Mouse (Mus musculus): ENCODE data around the gene Pdgfb. TPM values are rescaled to one million over a fixed set of nuclear protein-coding genes. Genes with fewer than 3 reads are reported as not detected.
A peak's percentile ranks its signal among the peaks of the same experiment; 100 is the strongest.

Pdgfb gene
- polyA plus RNA-seq, 1 experiment from 2014 or later, result 1.6 TPM

GRCm38 (mm10) chr15:80001601-80002000, 13.2 kb downstream of the Pdgfb start:
- Histone ChIP-seq H3K27me3 (replicated peaks; ENCODE audit: low read depth, poor library complexity, severe bottlenecking) (peaks cover 25% of the 10 kb centered on the region), H3K9me3 (no peaks in the 10 kb centered on the region), H3K4me1 (peaks cover 41% of the 10 kb centered on the region), H3K4me3 (no peak overlapping the region), H3K36me3 (replicated peaks) (no peaks in the 10 kb centered on the region; the same call in 1 of the 2 replicates), H3K27ac (replicated peaks) (no peak overlapping the region)
- 94% methylated on average over 23 of the region's 23 CpGs for WGBS
- DNase-seq (ENCODE audit: low spot score), result no peak

DNA sequence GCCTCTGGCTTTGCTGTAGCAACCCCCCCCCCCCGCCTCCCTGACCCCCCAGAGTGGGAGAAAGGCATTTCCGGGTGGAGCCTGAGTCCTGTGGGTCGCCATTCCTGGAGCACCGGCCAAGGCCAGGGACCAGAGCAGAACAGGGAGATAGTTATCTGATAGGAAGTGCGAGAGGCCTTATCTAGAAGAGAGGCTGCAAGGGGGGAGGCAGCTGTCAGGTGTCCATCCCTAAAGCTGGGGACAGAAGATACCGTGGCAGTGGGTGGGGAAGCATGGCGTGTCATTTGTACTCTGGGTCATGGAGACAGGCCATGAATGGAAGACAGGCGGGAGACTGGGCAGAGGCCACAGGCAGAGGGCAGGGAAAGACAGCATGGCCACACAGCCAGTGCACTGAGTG, 14.1 kb downstream of the Pdgfb start:
- Histone ChIP-seq H3K36me3 (replicated peaks) (no peaks in the 10 kb centered on the region; the same call in 1 of the 2 replicates), H3K27ac (replicated peaks) (peak overlapping the region; percentile 40; the same call in 1 of the 2 replicates)

DNA sequence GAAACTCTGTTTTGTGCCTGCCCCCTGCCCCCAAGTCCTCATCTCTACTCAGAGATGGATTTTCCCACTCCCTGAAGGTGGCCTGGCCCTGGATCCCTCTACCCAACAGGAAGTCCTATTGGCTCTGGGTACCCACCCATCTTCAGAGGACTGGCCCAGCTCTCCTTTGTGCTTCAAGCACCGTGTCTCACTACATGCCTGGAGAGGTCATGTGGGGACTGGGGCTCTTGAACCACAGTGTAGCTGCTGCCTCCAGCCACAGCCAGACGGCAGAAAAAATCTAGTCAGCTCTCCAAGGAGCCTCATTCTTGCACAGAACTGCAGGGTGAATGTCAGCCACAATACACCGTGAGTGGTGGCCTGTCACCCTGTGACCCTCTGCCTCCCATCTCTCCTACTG, 16.8 kb downstream of the Pdgfb start:
- 72% methylated on average over 3 of the region's 3 CpGs for WGBS
- Histone ChIP-seq H3K4me1 (peaks cover 15% of the 10 kb centered on the region), H3K4me3 (no peak overlapping the region), H3K9me3 (no peaks in the 10 kb centered on the region), H3K27me3 (replicated peaks; ENCODE audit: low read depth, poor library complexity, severe bottlenecking) (no peaks in the 10 kb centered on the region), H3K27ac (replicated peaks) (no peak overlapping the region), H3K36me3 (replicated peaks) (no peaks in the 10 kb centered on the region; the same call in 1 of the 2 replicates)
- no peak for DNase-seq (ENCODE audit: low spot score)

More for the DNA sequence above, 14.1 kb downstream of the Pdgfb start:
- Histone ChIP-seq H3K9me3 (no peaks in the 10 kb centered on the region), H3K4me3 (no peak overlapping the region), H3K27me3 (replicated peaks; ENCODE audit: low read depth, poor library complexity, severe bottlenecking) (peaks cover 23% of the 10 kb centered on the region), H3K4me1 (peaks cover 37% of the 10 kb centered on the region)
- DNase-seq (ENCODE audit: low spot score), result no peak
- 38% methylated on average over 8 of the region's 8 CpGs for WGBS

GRCm38 (mm10) chr15:79996781-79997180, 18.0 kb downstream of the Pdgfb start:
- no peak overlapping the region for H3K27ac ChIP-seq (replicated peaks)
- H3K27me3 ChIP-seq (replicated peaks; ENCODE audit: low read depth, poor library complexity, severe bottlenecking), result no peaks in the 10 kb centered on the region
- DNase-seq (ENCODE audit: low spot score), result no peak
- WGBS, result 92% methylated on average over 11 of the region's 11 CpGs
- H3K36me3 ChIP-seq (replicated peaks), result no peaks in the 10 kb centered on the region; the same call in 1 of the 2 replicates
- no peak overlapping the region for H3K4me3 ChIP-seq
- peaks cover 15% of the 10 kb centered on the region for H3K4me1 ChIP-seq
- no peaks in the 10 kb centered on the region for H3K9me3 ChIP-seq

GRCm38 (mm10) chr15:79995552-79995951, 19.2 kb downstream of the Pdgfb start:
- WGBS, result 94% methylated on average over 7 of the region's 7 CpGs
- Histone ChIP-seq H3K9me3 (no peaks in the 10 kb centered on the region), H3K27ac (replicated peaks) (no peak overlapping the region), H3K4me1 (peaks cover 6% of the 10 kb centered on the region), H3K27me3 (replicated peaks; ENCODE audit: low read depth, poor library complexity, severe bottlenecking) (no peaks in the 10 kb centered on the region), H3K36me3 (replicated peaks) (no peaks in the 10 kb centered on the region; the same call in 1 of the 2 replicates), H3K4me3 (no peak overlapping the region)
- DNase-seq (ENCODE audit: low spot score), result no peak

GRCm38 (mm10) chr15:79994566-79994965, 20.2 kb downstream of the Pdgfb start:
- H3K27me3 ChIP-seq (replicated peaks; ENCODE audit: low read depth, poor library complexity, severe bottlenecking), result no peaks in the 10 kb centered on the region
- no peak overlapping the region for H3K4me3 ChIP-seq
- no peaks in the 10 kb centered on the region for H3K4me1 ChIP-seq
- WGBS, result 83% methylated on average over 4 of the region's 4 CpGs
- H3K27ac ChIP-seq (replicated peaks), result no peak overlapping the region
- H3K36me3 ChIP-seq (replicated peaks), result no peaks in the 10 kb centered on the region; the same call in 1 of the 2 replicates
- H3K9me3 ChIP-seq, result no peaks in the 10 kb centered on the region
- no peak for DNase-seq (ENCODE audit: low spot score)

DNA sequence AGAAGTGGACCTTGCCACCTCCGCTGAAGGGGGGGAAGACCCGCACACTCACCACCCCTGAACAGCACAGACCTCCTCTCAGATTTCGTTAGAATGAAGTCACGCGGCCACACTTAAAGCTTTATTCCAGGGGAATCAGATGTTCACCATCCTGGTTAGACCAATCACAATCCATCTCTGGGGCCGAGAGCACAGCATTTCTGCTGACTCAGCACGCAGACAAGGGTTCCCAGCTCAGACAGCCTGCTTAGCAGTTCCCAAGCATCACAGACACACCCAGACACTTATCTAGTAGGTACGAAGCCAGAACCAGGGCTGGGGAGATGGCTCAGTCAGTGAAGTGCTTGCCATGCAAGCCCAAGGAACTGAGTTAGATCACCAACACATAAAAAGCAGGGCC, 28.6 kb downstream of the Pdgfb start:
- DNase-seq (ENCODE audit: low spot score), result peak; percentile 18
- no peaks in the 10 kb centered on the region for H3K9me3 ChIP-seq
- H3K4me3 ChIP-seq, result no peak overlapping the region
- no peak overlapping the region for H3K27ac ChIP-seq (replicated peaks)
- H3K4me1 ChIP-seq, result peaks cover 30% of the 10 kb centered on the region
- 76% methylated on average over 8 of the region's 8 CpGs for WGBS
- no peaks in the 10 kb centered on the region for H3K27me3 ChIP-seq (replicated peaks; ENCODE audit: low read depth, poor library complexity, severe bottlenecking)
- H3K36me3 ChIP-seq (replicated peaks), result no peaks in the 10 kb centered on the region

DNA sequence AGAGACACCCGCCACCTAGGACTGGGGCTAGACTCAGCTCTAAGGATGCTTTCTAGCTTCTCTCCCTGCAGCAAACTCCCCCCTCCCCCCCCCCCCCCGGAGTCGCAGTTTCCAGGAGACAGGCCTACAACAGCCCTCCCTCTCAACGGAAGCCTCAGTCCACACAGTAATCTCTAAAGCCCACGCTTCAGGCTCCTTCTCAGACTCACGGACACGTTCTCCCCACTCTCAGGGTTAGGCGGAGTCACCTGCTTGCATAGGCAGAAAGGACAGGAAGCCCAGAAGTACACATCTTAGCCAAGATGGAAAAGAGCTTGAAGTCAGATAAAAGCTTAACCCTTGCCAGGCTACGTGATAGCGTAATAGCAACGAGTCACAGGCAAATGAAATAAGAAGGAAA, 29.3 kb downstream of the Pdgfb start:
- Histone ChIP-seq H3K4me3 (no peak overlapping the region), H3K36me3 (replicated peaks) (no peaks in the 10 kb centered on the region), H3K4me1 (peaks cover 34% of the 10 kb centered on the region), H3K27me3 (replicated peaks; ENCODE audit: low read depth, poor library complexity, severe bottlenecking) (no peaks in the 10 kb centered on the region), H3K27ac (replicated peaks) (no peak overlapping the region), H3K9me3 (no peaks in the 10 kb centered on the region)
- no peak for DNase-seq (ENCODE audit: low spot score)
- WGBS, result 68% methylated on average over 11 of the region's 11 CpGs

DNA sequence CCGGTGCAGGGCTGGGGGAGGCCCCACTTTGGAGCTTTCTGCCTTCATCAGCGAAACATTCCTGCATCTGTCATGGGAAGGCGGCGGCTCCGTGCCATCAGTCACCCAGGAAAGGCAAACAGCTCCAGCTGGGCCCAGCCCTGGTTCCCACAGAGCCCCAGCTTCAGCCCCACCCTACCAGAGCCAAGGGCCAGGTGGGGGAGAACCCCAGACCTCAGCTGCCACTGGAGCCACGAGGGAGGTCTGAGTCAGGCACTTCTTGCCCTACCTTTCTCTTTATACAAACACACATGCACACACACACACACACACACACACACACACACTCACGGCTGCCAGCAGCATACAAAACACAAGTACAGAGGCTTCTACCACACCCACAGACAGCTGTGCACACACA, 30.6 kb downstream of the Pdgfb start:
- no peaks in the 10 kb centered on the region for H3K27me3 ChIP-seq (replicated peaks; ENCODE audit: low read depth, poor library complexity, severe bottlenecking)
- no peak overlapping the region; the same call in 1 of the 2 replicates for H3K27ac ChIP-seq (replicated peaks)
- WGBS, result 67% methylated on average over 7 of the region's 7 CpGs
- no peaks in the 10 kb centered on the region for H3K9me3 ChIP-seq
- DNase-seq (ENCODE audit: low spot score), result no peak
- no peak overlapping the region for H3K4me3 ChIP-seq
- peaks cover 34% of the 10 kb centered on the region for H3K4me1 ChIP-seq
- no peaks in the 10 kb centered on the region for H3K36me3 ChIP-seq (replicated peaks)

- peaks cover 27% of the 10 kb centered on the region for H3K4me1 ChIP-seq
- no peaks in the 10 kb centered on the region for H3K36me3 ChIP-seq (replicated peaks)
- H3K9me3 ChIP-seq, result no peaks in the 10 kb centered on the region
- no peak for DNase-seq (ENCODE audit: low spot score)
- no peaks in the 10 kb centered on the region for H3K27me3 ChIP-seq (replicated peaks; ENCODE audit: low read depth, poor library complexity, severe bottlenecking)
- H3K4me3 ChIP-seq, result no peak overlapping the region
- no peak overlapping the region for H3K27ac ChIP-seq (replicated peaks)
- WGBS, result 86% methylated on average over 11 of the region's 11 CpGs
These were observed 34.1 kb downstream of the Pdgfb start for GRCm38 (mm10) chr15:79980716-79981115.

- no peaks in the 10 kb centered on the region for H3K9me3 ChIP-seq
- H3K27ac ChIP-seq (replicated peaks), result no peak overlapping the region
- no peaks in the 10 kb centered on the region for H3K27me3 ChIP-seq (replicated peaks; ENCODE audit: low read depth, poor library complexity, severe bottlenecking)
- no peak for DNase-seq (ENCODE audit: low spot score)
- H3K4me1 ChIP-seq, result no peaks in the 10 kb centered on the region
- no peaks in the 10 kb centered on the region for H3K36me3 ChIP-seq (replicated peaks)
- no peak overlapping the region for H3K4me3 ChIP-seq
- 93% methylated on average over 11 of the region's 11 CpGs for WGBS
These were observed 42.6 kb downstream of the Pdgfb start for GRCm38 (mm10) chr15:79972186-79972585.

DNA sequence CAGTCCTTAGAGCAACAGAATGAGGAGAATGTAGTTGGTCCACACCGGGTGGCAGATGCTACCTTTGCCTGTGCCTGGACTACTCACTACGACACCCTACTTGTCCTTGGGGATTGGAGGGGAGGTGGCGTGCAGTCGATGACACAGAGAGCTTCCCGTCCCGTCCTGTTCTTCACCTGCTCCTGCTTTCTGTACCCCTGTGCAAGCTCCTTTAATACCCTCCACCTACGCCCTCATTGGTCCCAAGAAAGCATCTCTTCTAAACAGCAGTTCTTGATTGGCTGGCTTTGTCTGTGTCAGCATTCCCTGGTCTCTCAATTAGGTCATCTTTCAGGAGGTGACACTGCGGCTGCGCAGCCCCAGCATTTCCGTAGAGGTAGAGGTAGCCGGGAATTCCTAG, 43.8 kb downstream of the Pdgfb start, which contains the start of gene Cbx7:
Gene Cbx7 (minus strand): TSS at position 180 of the 400 bp plus-strand sequence.
- no peak for DNase-seq (ENCODE audit: low spot score)
- WGBS, result 91% methylated on average over 11 of the region's 11 CpGs
- H3K27me3 ChIP-seq (replicated peaks; ENCODE audit: low read depth, poor library complexity, severe bottlenecking), result no peaks in the 10 kb centered on the region
- H3K4me3 ChIP-seq, result no peak within 1 kb of the TSS
- H3K36me3 ChIP-seq (replicated peaks), result no peaks in the 10 kb centered on the region
- H3K27ac ChIP-seq (replicated peaks), result no peak within 1 kb of the TSS
- H3K9me3 ChIP-seq, result no peaks in the 10 kb centered on the region
- no peaks in the 10 kb centered on the region for H3K4me1 ChIP-seq

DNA sequence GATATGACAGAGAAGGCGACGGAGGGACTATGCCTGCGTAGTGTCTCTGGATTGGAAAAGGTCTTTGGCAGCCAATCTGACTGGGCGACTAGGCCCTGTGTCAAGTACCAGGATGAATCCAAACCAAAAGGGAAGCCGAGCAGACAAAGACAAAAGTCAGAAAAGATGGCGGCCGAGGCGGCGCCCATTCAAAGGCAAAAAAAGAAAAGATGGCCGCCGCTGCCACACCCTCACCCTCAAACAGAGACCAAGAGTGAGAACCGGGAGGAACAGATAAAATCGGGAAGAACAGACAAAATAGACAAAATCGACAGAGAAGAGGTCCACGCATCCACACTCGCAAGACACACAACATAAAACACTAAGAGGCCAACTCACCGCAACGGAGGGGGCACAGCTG, 44.3 kb downstream of the Pdgfb start:
- Histone ChIP-seq H3K9me3 (no peaks in the 10 kb centered on the region), H3K4me1 (no peaks in the 10 kb centered on the region), H3K36me3 (replicated peaks) (no peaks in the 10 kb centered on the region), H3K27me3 (replicated peaks; ENCODE audit: low read depth, poor library complexity, severe bottlenecking) (no peaks in the 10 kb centered on the region), H3K27ac (replicated peaks) (no peak overlapping the region), H3K4me3 (no peak overlapping the region)
- WGBS, result 95% methylated on average over 18 of the region's 18 CpGs
- DNase-seq (ENCODE audit: low spot score), result no peak

Measured in embryonic facial prominence, embryonic 10.5 days (tissue).